Mouse (Mus musculus) C2C12 (cell line): ENCODE results near the gene Cdk5rap2.

Experiments
- CTCF ChIP-seq: IDR thresholded peaks from one replicate; pipeline ENCODE4 v1.5.1; 2011; ENCODE audit not compliant: control insufficient read depth, insufficient read depth, insufficient read length
- MAX ChIP-seq: IDR thresholded peaks from one replicate; pipeline ENCODE4 v1.6.1; 2011; ENCODE audit warnings: mild to moderate bottlenecking, control low read depth
- MYOG ChIP-seq: IDR thresholded peaks from one replicate; pipeline ENCODE4 v1.6.1; 2011; ENCODE audit not compliant: control insufficient read depth, insufficient read length; ENCODE audit errors: extremely low read depth

DNA sequence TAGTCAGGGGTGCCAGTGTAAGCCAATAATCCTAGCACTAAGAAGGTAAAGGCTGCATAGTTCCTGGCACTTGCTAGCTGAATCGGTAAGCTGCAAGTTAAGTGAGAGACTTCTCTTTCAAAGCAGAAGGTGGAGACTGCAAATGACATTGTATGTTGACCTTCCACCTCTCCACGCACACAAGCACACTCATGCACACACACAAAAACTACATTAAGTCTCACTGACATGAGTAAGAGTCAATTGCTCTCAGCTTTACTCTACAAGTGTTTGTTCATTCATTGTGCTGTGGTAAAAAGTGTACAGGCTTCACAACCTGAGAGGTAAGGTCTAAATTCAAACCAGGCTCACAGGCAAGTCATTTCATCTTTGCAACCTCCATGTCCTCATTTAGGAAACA lies 15.5 kb downstream of the Cdk5rap2 start:
- no peak for TF ChIP-seq CTCF
- TF ChIP-seq MAX = no peak
- no peak for TF ChIP-seq MYOG
